In genomic region chr11:6654903-6655302, GRCm38 (mm10) we compare ENCODE assay signal across 7 mouse cellular contexts. TPM values are rescaled to one million over a fixed set of nuclear protein-coding genes. Genes with fewer than 3 reads are reported as not detected.
DNase-seq lines count a peak whose midpoint lies in the region; ATAC-seq lines count a peak whose summit lies in the region.

No protein-coding gene starts in this region.

- peaks cover 10% of the 10 kb centered on the region for H3K4me1 ChIP-seq in forebrain, embryonic 16.5 days (replicated peaks; ENCODE audit: control insufficient read depth, insufficient read depth, low read length)
- 0 out of 2 replicates have a peak, but pooled peaks cover 4% of the 10 kb centered on the region for H3K4me1 ChIP-seq in midbrain, embryonic 11.5 days (ENCODE audit: control insufficient read depth, insufficient read depth, low read length)

- peak; percentile 84 for DNase-seq in T-cell, adult 2 months (ENCODE audit: low spot score)
- peak; percentile 76 for DNase-seq in cerebellum, adult 11-12 months
- DNase-seq in induced T-regulatory cell, adult 2 months (ENCODE audit: low read depth): peak; percentile 95
- peak; percentile 32 to 71 for DNase-seq in left cerebral cortex, adult 8-10 months (ENCODE audit: low spot score in 2 of 2)
- peak; percentile 99 for DNase-seq in midbrain, embryonic 11.5 days (ENCODE audit: low spot score, missing footprints)
- peak; percentile 73 for DNase-seq in skeletal muscle tissue, adult 2 months (ENCODE audit: low read depth, low spot score)

- ATAC-seq in forebrain, embryonic 16.5 days: peak; percentile 82
- ATAC-seq in midbrain, embryonic 11.5 days (ENCODE audit: low FRiP score): peak; percentile 38

- no peak overlapping the region for H3K27ac ChIP-seq in forebrain, embryonic 16.5 days (ENCODE audit: low read length)
- no peak overlapping the region for H3K27ac ChIP-seq in midbrain, embryonic 11.5 days (ENCODE audit: low read depth, low read length)

- H3K4me3 ChIP-seq in forebrain, embryonic 16.5 days (replicated peaks; ENCODE audit: low read length): no peak overlapping the region
- H3K4me3 ChIP-seq in midbrain, embryonic 11.5 days (ENCODE audit: low read depth, low read length): no peak overlapping the region

- H3K4me2 ChIP-seq in forebrain, embryonic 16.5 days (ENCODE audit: low read length): no peak overlapping the region
- H3K4me2 ChIP-seq in midbrain, embryonic 11.5 days: no peak overlapping the region

- no peaks in the 10 kb centered on the region for H3K27me3 ChIP-seq in forebrain, embryonic 16.5 days (replicated peaks; ENCODE audit: control insufficient read depth, insufficient read depth, low read length)
- H3K27me3 ChIP-seq in midbrain, embryonic 11.5 days (ENCODE audit: control insufficient read depth, insufficient read depth, low read length): no peaks in the 10 kb centered on the region

- no peak overlapping the region for H3K9ac ChIP-seq in forebrain, embryonic 16.5 days (replicated peaks; ENCODE audit: low read depth, low read length)
- H3K9ac ChIP-seq in midbrain, embryonic 11.5 days (ENCODE audit: low read length): no peak overlapping the region

- no peaks in the 10 kb centered on the region for H3K36me3 ChIP-seq in forebrain, embryonic 16.5 days (ENCODE audit: control insufficient read depth, insufficient read depth)
- no peaks in the 10 kb centered on the region for H3K36me3 ChIP-seq in midbrain, embryonic 11.5 days (ENCODE audit: control insufficient read depth, insufficient read depth, low read length)

- no peaks in the 10 kb centered on the region for H3K9me3 ChIP-seq in forebrain, embryonic 16.5 days (ENCODE audit: control insufficient read depth, low read length)
- H3K9me3 ChIP-seq in midbrain, embryonic 11.5 days (ENCODE audit: control insufficient read depth, low read length): no peaks in the 10 kb centered on the region

- WGBS in forebrain, embryonic 16.5 days: 0% methylated on average over 2 of the region's 2 CpGs
- WGBS in midbrain, embryonic 11.5 days: 2% methylated on average over 2 of the region's 2 CpGs

RNA-seq across cellular contexts. Expression of gene Ramp3, which starts 3.4 kb away (rescaled TPM):
- polyA plus RNA-seq in forebrain, embryonic 16.5 days (2015; fragmentation: Nextera tagmentation; extraction: Ambion mirVana): 7.9 and 8.1 TPM in 2 replicates
- total RNA-seq in left cerebral cortex, adult 8-10 months (2022): 10 to 100 TPM; 13.4 to 18.5 (median 15.5) TPM
- polyA plus RNA-seq in midbrain, embryonic 11.5 days (2014; fragmentation: Nextera tagmentation; extraction: Ambion mirVana): 4.2 and 4.7 TPM in 2 replicates

RNA-seq across cellular contexts. Expression of gene Wap, which starts 16.5 kb away (rescaled TPM):
- polyA plus RNA-seq in forebrain, embryonic 16.5 days (2015; fragmentation: Nextera tagmentation; extraction: Ambion mirVana): not detected in 2 replicates
- not detected for total RNA-seq in left cerebral cortex, adult 8-10 months (2022)
- polyA plus RNA-seq in midbrain, embryonic 11.5 days (2014; fragmentation: Nextera tagmentation; extraction: Ambion mirVana): not detected in 2 replicates

RNA-seq across cellular contexts. Expression of gene Tbrg4, which starts 29.0 kb away (rescaled TPM):
- polyA plus RNA-seq in forebrain, embryonic 16.5 days (2015; fragmentation: Nextera tagmentation; extraction: Ambion mirVana): 28.2 and 32.2 TPM in 2 replicates
- 10 to 100 TPM; 42.8 to 55.7 (median 46.8) TPM for total RNA-seq in left cerebral cortex, adult 8-10 months (2022)
- polyA plus RNA-seq in midbrain, embryonic 11.5 days (2014; fragmentation: Nextera tagmentation; extraction: Ambion mirVana): 35.5 and 38.3 TPM in 2 replicates

RNA-seq across cellular contexts. Expression of gene Nacad, which starts 49.0 kb away (rescaled TPM):
- 62.5 and 71.1 TPM in 2 replicates for polyA plus RNA-seq in forebrain, embryonic 16.5 days (2015; fragmentation: Nextera tagmentation; extraction: Ambion mirVana)
- 10 to 100 TPM; 49.8 to 53.4 (median 50.2) TPM for total RNA-seq in left cerebral cortex, adult 8-10 months (2022)
- 37.1 and 38.4 TPM in 2 replicates for polyA plus RNA-seq in midbrain, embryonic 11.5 days (2014; fragmentation: Nextera tagmentation; extraction: Ambion mirVana)
